Mouse (Mus musculus): ENCODE data around the gene Fam240a.
A peak's percentile ranks its signal among the peaks of the same experiment; 100 is the strongest.

Gene Fam240a

DNA sequence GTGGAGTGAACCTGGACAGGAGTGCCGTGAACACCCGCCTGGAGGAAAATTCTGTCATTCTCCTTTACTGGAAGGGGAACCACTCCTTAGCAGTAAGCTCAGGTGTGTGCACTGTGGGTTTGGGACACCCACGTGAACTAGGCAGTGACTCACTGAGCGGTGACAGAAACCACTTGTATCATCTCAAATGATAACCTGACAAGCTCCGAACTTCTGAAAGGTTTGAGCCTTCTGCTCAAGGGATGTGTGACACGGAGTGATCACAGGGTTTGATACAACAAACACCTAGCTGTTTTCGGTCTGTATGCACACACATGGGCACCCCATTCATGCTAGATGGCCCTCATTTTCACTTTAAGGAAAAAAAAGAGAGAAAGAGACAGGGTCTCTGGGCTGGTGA, at the start of gene Fam240a:
Gene Fam240a, minus strand, starts transcription at position 76 of the 400 bp plus-strand sequence.
- DNase-seq (ENCODE audit: low spot score), result no peak

- DNase-seq (ENCODE audit: low spot score), result no peak
Measured at GRCm38 (mm10) chr9:110965910-110966231, 49.2 kb upstream of the Fam240a start.

GRCm38 (mm10) chr9:110965062-110965909, 48.6 kb upstream of the Fam240a start:
- peak; percentile 54 for DNase-seq (ENCODE audit: low spot score)

- DNase-seq (ENCODE audit: low spot score), result no peak
Measured at GRCm38 (mm10) chr9:110963566-110964115, 47.0 kb upstream of the Fam240a start.

- DNase-seq (ENCODE audit: low spot score), result no peak
Measured at GRCm38 (mm10) chr9:110961386-110961785, 44.7 kb upstream of the Fam240a start.

DNA sequence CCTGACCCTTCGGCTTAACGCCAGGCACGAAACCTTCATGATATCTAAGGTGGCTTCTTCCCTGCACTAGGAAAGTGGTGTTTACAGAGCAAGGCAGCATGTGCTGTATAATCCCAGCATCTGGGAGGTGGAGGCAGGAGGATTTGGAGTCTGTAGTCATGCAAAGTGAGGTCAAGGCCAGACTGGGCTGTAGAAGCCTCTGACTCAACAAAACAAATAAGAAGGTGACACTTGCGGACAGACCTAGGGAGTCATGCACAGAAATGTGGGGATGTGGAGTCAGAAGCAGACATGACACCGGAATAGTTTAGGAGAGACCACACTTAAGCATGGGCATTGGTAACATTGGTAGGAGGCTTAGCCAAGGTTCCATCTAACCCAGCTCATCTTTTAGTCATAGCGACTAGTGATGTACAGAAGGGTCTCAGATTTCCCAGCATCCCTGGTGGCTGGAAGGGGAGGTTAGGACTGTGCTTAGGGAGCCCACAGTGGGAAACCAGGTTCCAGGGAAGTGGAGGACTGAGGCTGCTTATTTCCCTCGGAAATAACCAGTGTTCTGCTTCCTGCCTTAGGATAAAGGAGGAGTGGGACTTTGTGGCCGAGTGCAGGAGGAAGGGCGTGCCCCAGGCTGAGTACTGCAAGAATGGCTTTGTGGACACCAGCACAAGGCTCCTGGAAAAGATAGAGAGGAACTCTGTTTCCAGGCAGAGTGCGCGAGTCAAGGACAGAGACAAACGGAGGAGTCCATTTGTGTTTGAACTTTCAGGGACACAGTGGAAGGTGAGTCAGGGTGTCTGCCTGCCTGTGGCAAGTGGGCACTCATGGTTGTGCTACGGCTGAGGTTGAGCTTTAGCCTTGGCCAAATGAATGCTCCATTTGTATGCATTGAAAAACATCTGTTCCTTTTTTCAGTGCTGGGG, 43.8 kb upstream of the Fam240a start:
- no peak for DNase-seq (ENCODE audit: low spot score)

DNA sequence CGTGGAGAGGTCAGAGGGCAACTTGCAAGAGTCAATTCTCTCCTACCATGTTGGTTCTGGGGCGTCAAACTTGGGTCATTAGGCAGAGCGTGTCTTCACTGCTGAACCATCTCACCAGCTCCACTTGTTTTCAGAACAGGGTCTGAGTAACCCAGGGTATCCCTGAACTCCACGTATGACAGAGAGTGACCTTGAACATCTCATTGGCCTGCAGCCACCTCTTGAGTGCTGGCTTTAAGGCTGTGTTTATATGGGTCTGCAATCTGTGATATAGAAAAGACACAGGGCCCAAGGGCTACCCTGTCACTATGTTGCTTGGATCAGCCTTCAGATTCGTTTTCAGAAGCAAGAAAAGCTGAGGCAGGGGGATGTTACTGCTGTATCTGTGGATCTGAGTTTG, 43.0 kb upstream of the Fam240a start:
- DNase-seq (ENCODE audit: low spot score), result no peak

- no peak for DNase-seq (ENCODE audit: low spot score)
Measured at GRCm38 (mm10) chr9:110955962-110956361, 39.3 kb upstream of the Fam240a start.

- no peak for DNase-seq (ENCODE audit: low spot score)
Measured at GRCm38 (mm10) chr9:110954681-110955445, 38.2 kb upstream of the Fam240a start.

DNA sequence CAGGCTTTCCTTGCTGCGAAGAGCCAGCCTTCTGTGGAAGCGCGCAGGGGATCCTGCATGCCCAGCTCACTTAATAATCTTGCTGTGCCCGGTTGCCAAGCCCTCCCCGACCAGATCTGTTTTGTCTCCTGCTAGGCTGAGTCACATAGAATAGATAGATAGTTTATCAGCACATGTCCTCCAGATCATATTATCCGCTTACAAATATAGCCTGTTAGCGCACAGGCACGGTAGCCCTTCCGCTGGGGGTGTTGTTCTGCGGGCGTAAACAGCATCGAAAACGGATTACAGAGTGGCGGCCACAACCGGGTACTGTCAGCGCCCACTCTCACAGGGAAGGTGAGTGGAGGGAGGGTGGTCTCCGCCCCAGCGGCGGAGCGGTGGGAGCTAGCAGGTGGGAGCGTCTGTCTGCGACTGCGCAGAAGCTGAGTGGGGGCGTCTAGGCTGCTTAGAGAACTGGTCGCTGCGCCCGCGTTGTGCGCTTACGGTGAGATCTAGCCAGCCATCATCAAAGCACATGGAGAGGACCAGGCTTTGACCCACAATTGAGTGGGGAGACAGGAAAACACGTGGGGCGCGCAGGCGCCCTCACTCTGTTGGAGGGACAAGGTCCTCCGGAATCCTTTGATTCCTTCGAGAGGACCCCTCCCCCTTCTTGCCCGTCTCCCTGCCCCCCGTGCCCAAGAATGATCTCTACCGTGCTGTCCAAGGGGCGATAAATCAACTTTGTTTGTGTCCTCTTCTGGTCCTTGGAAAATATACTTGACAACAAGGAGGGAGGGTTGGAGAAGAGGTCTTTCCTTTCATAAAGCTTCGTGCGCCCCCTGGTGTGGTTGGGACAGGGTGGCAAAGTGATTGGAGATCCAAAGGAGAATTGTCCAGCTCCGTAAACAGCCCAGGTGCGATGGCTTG, 37.1 kb upstream of the Fam240a start:
- peak; percentile 87 for DNase-seq (ENCODE audit: low spot score)

DNA sequence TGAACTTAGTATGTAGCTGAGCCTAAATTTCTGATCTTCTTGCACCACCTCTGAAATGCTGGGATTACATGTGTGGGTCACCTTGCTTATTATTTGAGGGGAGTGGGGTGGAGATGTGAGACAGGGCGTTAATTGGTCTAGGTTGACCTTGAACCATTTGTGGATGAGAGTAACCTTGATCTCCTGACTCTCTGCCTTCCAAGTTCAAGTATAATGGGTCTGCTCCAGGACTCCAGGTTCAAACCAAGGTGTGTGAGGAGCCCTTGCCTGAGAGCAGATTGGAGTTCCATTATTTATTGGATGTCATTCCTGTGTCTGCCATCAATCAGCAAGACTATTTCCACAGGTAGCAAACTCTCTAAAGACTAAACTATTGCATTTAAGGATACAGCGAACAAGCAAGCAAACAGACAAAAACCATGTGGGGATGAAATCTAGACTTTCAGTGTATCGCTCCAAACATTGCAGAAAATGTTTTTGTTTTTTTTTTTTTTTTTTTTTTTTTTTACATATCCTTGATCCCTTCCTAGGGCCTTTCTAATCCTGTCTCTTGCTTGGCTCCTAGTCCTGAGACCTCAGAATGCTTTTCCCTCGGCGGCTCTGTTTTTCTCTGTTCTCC, 36.4 kb upstream of the Fam240a start:
- no peak for DNase-seq (ENCODE audit: low spot score)

GRCm38 (mm10) chr9:110952398-110952797, 35.7 kb upstream of the Fam240a start:
- no peak for DNase-seq (ENCODE audit: low spot score)

DNA sequence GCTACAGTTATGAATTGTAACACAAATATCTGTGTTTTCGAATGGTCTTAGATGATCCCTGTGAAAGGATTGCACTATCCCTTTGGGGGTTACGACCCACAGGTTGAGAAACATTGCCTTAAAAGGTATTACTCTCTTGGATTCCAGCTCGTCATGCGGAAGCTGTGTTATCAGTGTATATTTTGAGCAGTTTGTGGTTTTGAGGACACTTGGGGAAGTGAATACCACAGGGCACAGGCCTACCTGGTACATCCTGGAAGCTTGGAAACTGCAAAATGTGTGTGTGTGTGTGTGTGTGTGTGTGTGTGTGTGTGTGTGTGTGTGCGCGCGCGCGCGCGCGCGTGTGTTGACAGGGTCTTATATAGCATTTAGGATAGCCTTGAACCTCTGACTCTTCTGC, 35.2 kb upstream of the Fam240a start:
- no peak for DNase-seq (ENCODE audit: low spot score)

DNA sequence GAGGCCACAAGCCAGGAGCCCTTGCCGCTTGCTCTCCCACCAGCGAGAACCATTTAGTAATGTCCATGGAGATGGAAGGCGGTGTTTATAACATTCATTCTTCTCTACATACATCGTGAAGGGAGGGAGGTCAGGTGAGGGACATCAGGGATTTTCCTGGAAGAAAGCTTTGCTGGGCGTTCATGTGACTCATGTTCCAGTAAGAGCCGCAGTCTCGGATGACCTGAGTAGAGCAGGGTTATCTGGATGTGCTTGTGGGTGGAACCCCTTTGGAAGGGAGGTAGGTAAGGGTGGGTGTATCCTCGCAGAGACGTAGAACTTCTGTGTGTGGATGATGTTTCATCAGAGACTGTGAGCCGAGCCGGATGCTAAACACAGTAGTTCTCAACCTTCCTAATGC, 34.7 kb upstream of the Fam240a start, which contains the start of gene Lrrc2:
Gene Lrrc2, plus strand, starts transcription at position 149 of the 400 bp plus-strand sequence.
- no peak for DNase-seq (ENCODE audit: low spot score)

DNA sequence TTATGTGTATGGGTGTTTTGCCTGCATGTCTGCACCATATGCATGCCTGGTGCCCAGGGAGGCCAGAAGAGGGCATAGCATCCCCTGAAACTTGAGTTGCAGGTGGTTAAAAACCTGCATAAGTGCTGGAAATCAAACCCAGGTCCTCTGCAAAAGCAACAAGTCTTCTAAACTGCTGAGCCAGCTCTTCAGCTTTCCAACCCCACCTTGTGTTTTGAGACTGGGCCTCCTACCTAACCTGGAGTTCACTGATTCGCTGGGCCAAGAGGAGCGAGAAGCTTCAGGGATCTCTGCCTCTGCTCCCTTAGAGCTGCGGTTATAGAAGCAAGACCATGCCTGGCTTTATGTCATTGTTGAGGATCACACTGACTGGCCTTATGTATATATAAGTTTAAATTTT, 33.4 kb upstream of the Fam240a start:
- no peak for DNase-seq (ENCODE audit: low spot score)

DNA sequence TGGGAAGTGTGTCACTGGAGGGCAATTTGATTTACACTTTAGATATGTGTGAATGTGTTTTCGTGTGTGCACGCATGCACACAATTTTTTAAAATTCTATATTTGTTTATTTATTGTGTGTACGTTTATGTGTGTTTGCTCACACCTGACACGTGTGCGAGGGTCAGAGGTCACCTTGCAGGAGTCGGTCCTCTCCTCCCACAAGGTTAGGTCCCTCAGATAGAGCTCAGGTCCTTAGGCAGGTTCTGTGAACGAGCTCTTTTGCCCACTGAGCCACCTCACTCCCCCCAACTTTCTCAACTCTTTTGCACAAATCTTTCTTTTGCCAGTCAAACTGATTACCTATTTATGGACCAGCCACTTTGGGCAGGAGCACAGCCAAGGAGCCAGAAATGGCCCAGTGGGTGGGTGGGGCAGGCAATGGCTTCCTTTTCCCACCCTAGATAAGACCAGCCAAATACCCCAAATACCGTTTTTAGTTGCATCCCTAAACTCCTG, 32.2 kb upstream of the Fam240a start:
- no peak for DNase-seq (ENCODE audit: low spot score)

- no peak for DNase-seq (ENCODE audit: low spot score)
Measured at GRCm38 (mm10) chr9:110947900-110948299, 31.2 kb upstream of the Fam240a start.

- no peak for DNase-seq (ENCODE audit: low spot score)
Measured at GRCm38 (mm10) chr9:110947261-110947661, 30.6 kb upstream of the Fam240a start.

DNA sequence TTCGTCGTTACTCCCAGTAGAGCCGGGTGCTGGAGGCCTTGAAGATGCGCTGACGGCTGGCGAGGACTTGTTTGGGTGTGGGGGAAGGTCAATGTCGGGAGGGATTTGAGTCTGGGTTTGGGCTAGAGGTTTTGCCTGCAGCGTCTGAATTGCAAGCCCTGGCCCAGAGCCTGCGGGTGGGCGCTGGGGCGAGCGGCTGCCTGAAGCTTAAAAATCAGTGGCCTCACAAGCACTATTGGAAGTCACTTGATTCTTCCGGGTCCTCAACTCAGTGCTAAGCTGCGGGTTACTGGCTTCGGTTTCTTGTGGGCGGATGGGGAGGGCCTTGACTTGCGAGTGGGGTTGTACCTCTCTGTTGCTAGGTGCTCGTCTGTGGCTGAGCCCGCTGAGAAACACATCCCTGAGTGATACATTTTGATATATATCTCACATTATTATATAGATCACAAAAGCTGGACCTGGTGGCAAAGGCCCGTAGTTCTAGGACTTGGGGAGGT, 29.9 kb upstream of the Fam240a start:
- no peak for DNase-seq (ENCODE audit: low spot score)

- DNase-seq (ENCODE audit: low spot score), result no peak
Measured at GRCm38 (mm10) chr9:110945926-110946325, 29.3 kb upstream of the Fam240a start, which contains the start of gene Tdgf1. Tdgf1 (minus strand) TSS chr9:110946158.

All from testis, postnatal 10 days (tissue).